Mouse (Mus musculus) embryonic facial prominence, embryonic 12.5 days (tissue): Measurements from ENCODE around the gene Cd8b1. TPM values are rescaled to one million over a fixed set of nuclear protein-coding genes. Genes with fewer than 3 reads are reported as not detected.

Source experiments
- ATAC-seq: fragments of 200-750 bp; cut with Nextera tagmentation; 2 replicates; pipeline ENCODE4 v1.8.0; 2017; ENCODE audit not compliant: insufficient number of reproducible peaks, insufficient read depth, low FRiP score, low TSS enrichment
- H3K27ac ChIP-seq: fragments of 300-500 bp; sonication (generic); 2 replicates; pipeline ENCODE4 v1.5.1; 2016; ENCODE audit warnings: mild to moderate bottlenecking
- H3K27me3 ChIP-seq: fragments of 300-500 bp; sonication (generic); 2 replicates; pipeline ENCODE4 v1.6.1; 2016; ENCODE audit warnings: mild to moderate bottlenecking, moderate library complexity
- H3K36me3 ChIP-seq: fragments of 300-500 bp; sonication (generic); 2 replicates; pipeline ENCODE4 v1.6.1; 2016; ENCODE audit warnings: mild to moderate bottlenecking
- H3K4me1 ChIP-seq: fragments of 300-500 bp; sonication (generic); 2 replicates; pipeline ENCODE4 v1.6.1; 2016
- H3K4me2 ChIP-seq: fragments of 300-500 bp; sonication (generic); replicated peaks from 2 replicates; pipeline ENCODE4 v1.6.1; 2016; ENCODE audit warnings: mild to moderate bottlenecking, moderate library complexity
- H3K4me3 ChIP-seq: fragments of 300-500 bp; sonication (generic); 2 replicates; pipeline ENCODE4 v1.5.1; 2016; ENCODE audit warnings: mild to moderate bottlenecking
- H3K9ac ChIP-seq: fragments of 300-500 bp; sonication (generic); 2 replicates; pipeline ENCODE4 v1.6.1; 2016; ENCODE audit warnings: mild to moderate bottlenecking, moderate library complexity
- H3K9me3 ChIP-seq: fragments of 300-500 bp; sonication (generic); 2 replicates; pipeline ENCODE4 v1.6.1; 2016; ENCODE audit warnings: mild to moderate bottlenecking, moderate library complexity
- WGBS: fragments of 180-500 bp; shearing (Covaris S2); methylation state at CpG from one replicate; pipeline ENCODE4 v1.1.7; 2016; 5-methylcytosine and 5-hydroxymethylcytosine counted together
- polyA plus RNA-seq: library from polyadenylated mRNA; unstranded; fragments of >200 nt; fragmentation: Nextera tagmentation; extraction: Ambion mirVana; gene quantifications from 2 replicates; pipeline ENCODE4 v1.2.1, GENCODE M21; 2016

Cd8b1 gene
- polyA plus RNA-seq, result 0.14 TPM in 1 of 2 replicates, not detected in the other

- Histone ChIP-seq H3K9me3 (no peaks in the 10 kb centered on the region), H3K4me2 (no peak within 1 kb of the TSS), H3K9ac (no peak within 1 kb of the TSS), H3K4me1 (no peaks in the 10 kb centered on the region), H3K27me3 (no peaks in the 10 kb centered on the region), H3K36me3 (no peaks in the 10 kb centered on the region), H3K4me3 (no peak within 1 kb of the TSS), H3K27ac (no peak within 1 kb of the TSS)
- 85% methylated on average over 7 of the region's 7 CpGs for WGBS
- no peak for ATAC-seq
Measured at GRCm38 (mm10) chr6:71322491-71322921, at the start of gene Cd8b1. Cd8b1 (plus strand) TSS chr6:71322788.

GRCm38 (mm10) chr6:71273715-71274114 lies 48.9 kb upstream of the Cd8b1 start:
- H3K9ac ChIP-seq, result no peak overlapping the region
- no peak overlapping the region for H3K27ac ChIP-seq
- H3K4me3 ChIP-seq, result no peak overlapping the region
- no peak for ATAC-seq
- no peaks in the 10 kb centered on the region for H3K36me3 ChIP-seq
- no peaks in the 10 kb centered on the region for H3K9me3 ChIP-seq
- H3K4me1 ChIP-seq, result peaks cover 14% of the 10 kb centered on the region
- no peaks in the 10 kb centered on the region for H3K27me3 ChIP-seq
- 84% methylated on average over 1 of the region's 1 CpGs for WGBS
- H3K4me2 ChIP-seq, result no peak overlapping the region

- Histone ChIP-seq H3K4me1 (peaks cover 14% of the 10 kb centered on the region), H3K9me3 (no peaks in the 10 kb centered on the region), H3K27ac (no peak overlapping the region), H3K4me3 (no peak overlapping the region), H3K4me2 (no peak overlapping the region), H3K9ac (no peak overlapping the region), H3K27me3 (no peaks in the 10 kb centered on the region), H3K36me3 (no peaks in the 10 kb centered on the region)
- ATAC-seq, result no peak
- 100% methylated on average over 1 of the region's 1 CpGs for WGBS
Measured at GRCm38 (mm10) chr6:71274621-71275020, 48.0 kb upstream of the Cd8b1 start.

GRCm38 (mm10) chr6:71279418-71279817 lies 43.2 kb upstream of the Cd8b1 start:
- H3K9ac ChIP-seq, result no peak overlapping the region
- H3K4me1 ChIP-seq, result no peaks in the 10 kb centered on the region
- H3K9me3 ChIP-seq, result no peaks in the 10 kb centered on the region
- no peaks in the 10 kb centered on the region for H3K27me3 ChIP-seq
- WGBS, result 85% methylated on average over 1 of the region's 1 CpGs
- no peak overlapping the region for H3K27ac ChIP-seq
- peaks cover 5% of the 10 kb centered on the region; the same call in 1 of the 2 replicates for H3K36me3 ChIP-seq
- no peak overlapping the region for H3K4me2 ChIP-seq
- H3K4me3 ChIP-seq, result no peak overlapping the region
- ATAC-seq, result no peak

GRCm38 (mm10) chr6:71293509-71293908 lies 29.1 kb upstream of the Cd8b1 start:
- Histone ChIP-seq H3K9me3 (no peaks in the 10 kb centered on the region), H3K27me3 (no peaks in the 10 kb centered on the region), H3K36me3 (no peaks in the 10 kb centered on the region), H3K9ac (no peak overlapping the region), H3K4me1 (no peaks in the 10 kb centered on the region), H3K4me3 (no peak overlapping the region), H3K27ac (no peak overlapping the region), H3K4me2 (no peak overlapping the region)
- no peak for ATAC-seq
- 89% methylated on average over 14 of the region's 14 CpGs for WGBS

- Histone ChIP-seq H3K4me3 (no peak overlapping the region), H3K27me3 (no peaks in the 10 kb centered on the region), H3K9me3 (no peaks in the 10 kb centered on the region), H3K27ac (no peak overlapping the region), H3K4me2 (no peak overlapping the region), H3K9ac (no peak overlapping the region), H3K36me3 (no peaks in the 10 kb centered on the region), H3K4me1 (no peaks in the 10 kb centered on the region)
- ATAC-seq, result no peak
- 71% methylated on average over 6 of the region's 6 CpGs for WGBS
Measured at GRCm38 (mm10) chr6:71295303-71295702, 27.3 kb upstream of the Cd8b1 start.

GRCm38 (mm10) chr6:71298051-71298450 lies 24.5 kb upstream of the Cd8b1 start:
- no peaks in the 10 kb centered on the region for H3K27me3 ChIP-seq
- H3K4me3 ChIP-seq, result no peak overlapping the region
- no peaks in the 10 kb centered on the region for H3K36me3 ChIP-seq
- no peaks in the 10 kb centered on the region for H3K9me3 ChIP-seq
- H3K4me1 ChIP-seq, result no peaks in the 10 kb centered on the region
- no peak overlapping the region for H3K9ac ChIP-seq
- 70% methylated on average over 2 of the region's 2 CpGs for WGBS
- ATAC-seq, result no peak
- no peak overlapping the region for H3K27ac ChIP-seq
- H3K4me2 ChIP-seq, result no peak overlapping the region

GRCm38 (mm10) chr6:71298751-71299150 lies 23.8 kb upstream of the Cd8b1 start:
- no peaks in the 10 kb centered on the region for H3K36me3 ChIP-seq
- no peak overlapping the region for H3K27ac ChIP-seq
- H3K9me3 ChIP-seq, result no peaks in the 10 kb centered on the region
- H3K4me2 ChIP-seq, result no peak overlapping the region
- no peak for ATAC-seq
- no peak overlapping the region for H3K9ac ChIP-seq
- H3K4me1 ChIP-seq, result no peaks in the 10 kb centered on the region
- H3K4me3 ChIP-seq, result no peak overlapping the region
- WGBS, result 41% methylated on average over 3 of the region's 3 CpGs
- no peaks in the 10 kb centered on the region for H3K27me3 ChIP-seq

- Histone ChIP-seq H3K9me3 (no peaks in the 10 kb centered on the region), H3K36me3 (no peaks in the 10 kb centered on the region), H3K9ac (no peak overlapping the region), H3K4me2 (no peak overlapping the region), H3K4me1 (no peaks in the 10 kb centered on the region), H3K4me3 (no peak overlapping the region), H3K27me3 (no peaks in the 10 kb centered on the region), H3K27ac (no peak overlapping the region)
- ATAC-seq, result no peak
- 54% methylated on average over 6 of the region's 6 CpGs for WGBS
Measured at GRCm38 (mm10) chr6:71302097-71302731, 20.4 kb upstream of the Cd8b1 start.

GRCm38 (mm10) chr6:71307486-71307885 lies 15.1 kb upstream of the Cd8b1 start:
- ATAC-seq, result no peak

GRCm38 (mm10) chr6:71321826-71322283 lies 733 bp upstream of the Cd8b1 start, which contains the start of gene Smyd1:
Smyd1 (minus strand) TSS chr6:71322233.
- no peak within 1 kb of the TSS for H3K4me2 ChIP-seq
- H3K36me3 ChIP-seq, result no peaks in the 10 kb centered on the region
- H3K27ac ChIP-seq, result no peak within 1 kb of the TSS
- H3K9ac ChIP-seq, result no peak within 1 kb of the TSS
- H3K9me3 ChIP-seq, result no peaks in the 10 kb centered on the region
- no peak for ATAC-seq
- no peak within 1 kb of the TSS for H3K4me3 ChIP-seq
- no peaks in the 10 kb centered on the region for H3K4me1 ChIP-seq
- H3K27me3 ChIP-seq, result no peaks in the 10 kb centered on the region
- WGBS, result 67% methylated on average over 3 of the region's 3 CpGs

More at GRCm38 (mm10) chr6:71307486-71307885, 15.1 kb upstream of the Cd8b1 start:
- no peak overlapping the region for H3K4me3 ChIP-seq
- no peaks in the 10 kb centered on the region for H3K36me3 ChIP-seq
- H3K9ac ChIP-seq, result no peak overlapping the region
- 87% methylated on average over 8 of the region's 8 CpGs for WGBS
- H3K4me1 ChIP-seq, result no peaks in the 10 kb centered on the region
- H3K27ac ChIP-seq, result no peak overlapping the region
- H3K27me3 ChIP-seq, result no peaks in the 10 kb centered on the region
- H3K4me2 ChIP-seq, result no peak overlapping the region
- no peaks in the 10 kb centered on the region for H3K9me3 ChIP-seq

GRCm38 (mm10) chr6:71324816-71325215 lies 2.2 kb downstream of the Cd8b1 start:
- Histone ChIP-seq H3K4me1 (no peaks in the 10 kb centered on the region), H3K27ac (no peak overlapping the region), H3K4me2 (no peak overlapping the region), H3K36me3 (no peaks in the 10 kb centered on the region), H3K27me3 (no peaks in the 10 kb centered on the region), H3K4me3 (no peak overlapping the region), H3K9me3 (no peaks in the 10 kb centered on the region), H3K9ac (no peak overlapping the region)
- WGBS, result 85% methylated on average over 9 of the region's 9 CpGs
- no peak for ATAC-seq
